Mouse (Mus musculus): Measurements from ENCODE around the gene Ccnd3.

GRCm38 (mm10) chr17:47539128-47539527 lies 34.3 kb downstream of the Ccnd3 start:
- no peak for TF ChIP-seq POLR2A (IDR thresholded peaks at IDR 0.05; ENCODE audit: low read depth, low read length)
- TF ChIP-seq CTCF (IDR thresholded peaks at IDR 0.05; ENCODE audit: borderline replicate concordance, insufficient read depth, low read length): no peak
